Mouse (Mus musculus) liver, embryonic 12.5 days (tissue): ENCODE measurements at regions not wholly inside any gene's neighbourhood (a gene's known extent, or its start where the extent isn't known, plus 50 kb on each side); places are given as distances from the start of the nearest gene placed in this dataset.
A peak's percentile ranks its signal among the peaks of the same experiment; 100 is the strongest.

Experiments
- ATAC-seq: fragments of 200-750 bp; cut with Nextera tagmentation; 2 replicates; pipeline ENCODE4 v1.8.0; 2017; ENCODE audit warnings: moderate number of reproducible peaks, mild to moderate bottlenecking, moderate library complexity
- H3K27ac ChIP-seq: fragments of 300-500 bp; sonication (generic); 2 replicates; pipeline ENCODE4 v1.5.1; 2016; ENCODE audit warnings: mild to moderate bottlenecking
- H3K27me3 ChIP-seq: fragments of 300-500 bp; sonication (generic); replicated peaks from 2 replicates; pipeline ENCODE4 v1.6.1; 2016; ENCODE audit warnings: mild to moderate bottlenecking, moderate library complexity
- H3K36me3 ChIP-seq: fragments of 300-500 bp; sonication (generic); 2 replicates; pipeline ENCODE4 v1.6.1; 2016; ENCODE audit warnings: mild to moderate bottlenecking, moderate library complexity
- H3K4me1 ChIP-seq: fragments of 300-500 bp; sonication (generic); 2 replicates; pipeline ENCODE4 v1.6.1; 2016
- H3K4me2 ChIP-seq: fragments of 300-500 bp; sonication (generic); 2 replicates; pipeline ENCODE4 v1.6.1; 2016; ENCODE audit warnings: mild to moderate bottlenecking, moderate library complexity
- H3K4me3 ChIP-seq: fragments of 300-500 bp; sonication (generic); 2 replicates; pipeline ENCODE4 v1.5.1; 2016; ENCODE audit warnings: mild to moderate bottlenecking, moderate library complexity
- H3K9ac ChIP-seq: fragments of 300-500 bp; sonication (generic); 2 replicates; pipeline ENCODE4 v1.6.1; 2016; ENCODE audit warnings: mild to moderate bottlenecking, moderate library complexity
- H3K9me3 ChIP-seq: fragments of 300-500 bp; sonication (generic); replicated peaks from 2 replicates; pipeline ENCODE4 v1.6.1; 2016; ENCODE audit warnings: mild to moderate bottlenecking, moderate library complexity
- WGBS: fragments of 180-500 bp; shearing (Covaris S2); methylation state at CpG from one replicate; pipeline ENCODE4 v1.1.7; 2016; ENCODE audit not compliant: insufficient replicate concordance; 5-methylcytosine and 5-hydroxymethylcytosine counted together

- Histone ChIP-seq H3K4me2 (no peak overlapping the region), H3K9me3 (no peaks in the 10 kb centered on the region), H3K4me1 (peaks cover 7% of the 10 kb centered on the region), H3K27ac (no peak overlapping the region), H3K36me3 (no peaks in the 10 kb centered on the region), H3K27me3 (no peaks in the 10 kb centered on the region), H3K9ac (no peak overlapping the region), H3K4me3 (no peak overlapping the region)
- ATAC-seq, result peak; percentile 55
- 8% methylated on average over 2 of the region's 2 CpGs for WGBS
Observed at GRCm38 (mm10) chr10:21525555-21525954, 67.4 kb upstream of the 1700020N01Rik start.

GRCm38 (mm10) chr10:21528396-21528795 is 64.5 kb upstream of the 1700020N01Rik start:
- no peak overlapping the region for H3K27ac ChIP-seq
- ATAC-seq, result no peak
- peaks cover 7% of the 10 kb centered on the region for H3K4me1 ChIP-seq
- no peaks in the 10 kb centered on the region for H3K9me3 ChIP-seq
- 84% methylated on average over 3 of the region's 3 CpGs for WGBS
- H3K9ac ChIP-seq, result no peak overlapping the region
- H3K27me3 ChIP-seq, result no peaks in the 10 kb centered on the region
- no peaks in the 10 kb centered on the region for H3K36me3 ChIP-seq
- H3K4me2 ChIP-seq, result no peak overlapping the region
- H3K4me3 ChIP-seq, result no peak overlapping the region

GRCm38 (mm10) chr10:21529098-21529749 is 63.7 kb upstream of the 1700020N01Rik start:
- ATAC-seq, result no peak
- 56% methylated on average over 10 of the region's 10 CpGs for WGBS
- Histone ChIP-seq H3K9ac (no peak overlapping the region), H3K4me1 (peaks cover 7% of the 10 kb centered on the region), H3K27me3 (no peaks in the 10 kb centered on the region), H3K4me3 (no peak overlapping the region), H3K27ac (no peak overlapping the region), H3K36me3 (no peaks in the 10 kb centered on the region), H3K4me2 (no peak overlapping the region), H3K9me3 (no peaks in the 10 kb centered on the region)

- no peak overlapping the region for H3K9ac ChIP-seq
- H3K9me3 ChIP-seq, result no peaks in the 10 kb centered on the region
- H3K4me2 ChIP-seq, result no peak overlapping the region
- no peaks in the 10 kb centered on the region for H3K36me3 ChIP-seq
- no peak for ATAC-seq
- H3K4me3 ChIP-seq, result no peak overlapping the region
- H3K4me1 ChIP-seq, result no peaks in the 10 kb centered on the region
- WGBS, result 47% methylated on average over 1 of the region's 1 CpGs
- H3K27me3 ChIP-seq, result no peaks in the 10 kb centered on the region
- H3K27ac ChIP-seq, result no peak overlapping the region
Observed at GRCm38 (mm10) chr10:21532142-21532541, 60.8 kb upstream of the 1700020N01Rik start.

GRCm38 (mm10) chr10:21535631-21536030 is 57.3 kb upstream of the 1700020N01Rik start:
- Histone ChIP-seq H3K4me1 (no peaks in the 10 kb centered on the region), H3K4me2 (no peak overlapping the region), H3K27ac (no peak overlapping the region), H3K36me3 (no peaks in the 10 kb centered on the region), H3K9ac (no peak overlapping the region), H3K4me3 (no peak overlapping the region), H3K9me3 (no peaks in the 10 kb centered on the region), H3K27me3 (no peaks in the 10 kb centered on the region)
- ATAC-seq, result no peak
- 60% methylated on average over 5 of the region's 5 CpGs for WGBS

- 70% methylated on average over 6 of the region's 6 CpGs for WGBS
- ATAC-seq, result no peak
Observed at GRCm38 (mm10) chr10:21538481-21538880, 54.5 kb upstream of the 1700020N01Rik start.

More at GRCm38 (mm10) chr10:21538481-21538880, 54.5 kb upstream of the 1700020N01Rik start:
- no peak overlapping the region for H3K4me3 ChIP-seq
- H3K9me3 ChIP-seq, result no peaks in the 10 kb centered on the region
- H3K27me3 ChIP-seq, result no peaks in the 10 kb centered on the region
- no peaks in the 10 kb centered on the region for H3K36me3 ChIP-seq
- H3K27ac ChIP-seq, result no peak overlapping the region
- no peak overlapping the region for H3K4me2 ChIP-seq
- H3K4me1 ChIP-seq, result no peaks in the 10 kb centered on the region
- no peak overlapping the region for H3K9ac ChIP-seq
